Mouse (Mus musculus) MEL (cell line): ENCODE data around the gene Galnt2.

Experiments used
- CHD2 ChIP-seq: IDR thresholded peaks from 2 replicates; pipeline ENCODE4 v1.6.1; 2011; ENCODE audit warnings: low read length, improper control_type of control experiment
- CTCF ChIP-seq, 3 experiments: IDR thresholded peaks in 2 of 3; conservative IDR thresholded peaks in 1 of 3; 2 replicates each; pipeline ENCODE4 v1.5.1; 2011 to 2012; ENCODE audit warnings: low read length in 3 of 3, low read depth in 2 of 3, mild to moderate bottlenecking in 2 of 3, improper control_type of control experiment in 1 of 3, inconsistent platforms in 1 of 3, mixed read lengths in 1 of 3, moderate library complexity in 1 of 3; ENCODE audit not compliant: control insufficient read depth in 1 of 3, insufficient read depth in 1 of 3, poor library complexity in 1 of 3, severe bottlenecking in 1 of 3
- E2F4 ChIP-seq: IDR thresholded peaks from 2 replicates; pipeline ENCODE4 v1.6.1; 2011; ENCODE audit warnings: low read depth, low read length, improper control_type of control experiment, borderline replicate concordance
- EP300 ChIP-seq, 2 experiments: IDR thresholded peaks; 2 replicates each; pipeline ENCODE4 v1.6.1; 2011; ENCODE audit warnings: improper control_type of control experiment in 2 of 2, low read length in 2 of 2, low read depth in 1 of 2, mild to moderate bottlenecking in 1 of 2
- GATA1 ChIP-seq: IDR thresholded peaks from 2 replicates; pipeline ENCODE4 v1.6.1; 2011; ENCODE audit warnings: low read depth, low read length, improper control_type of control experiment
- MAZ ChIP-seq: IDR thresholded peaks from 2 replicates; pipeline ENCODE4 v1.6.1; 2012; ENCODE audit warnings: low read depth, mild to moderate bottlenecking, inconsistent platforms, low read length, improper control_type of control experiment
- MXI1 ChIP-seq: IDR thresholded peaks from 2 replicates; pipeline ENCODE4 v1.6.1; 2011; ENCODE audit warnings: mild to moderate bottlenecking, low read depth, low read length, improper control_type of control experiment
- POLR2A ChIP-seq, 2 experiments: IDR thresholded peaks; 2 replicates each; pipeline ENCODE4 v1.6.1; 2011 to 2012; ENCODE audit warnings: low read length in 2 of 2, mild to moderate bottlenecking in 2 of 2, control low read depth in 1 of 2, improper control_type of control experiment in 1 of 2, low read depth in 1 of 2, moderate library complexity in 1 of 2; ENCODE audit not compliant: control insufficient read depth in 1 of 2, insufficient read depth in 1 of 2, poor library complexity in 1 of 2
- USF1 ChIP-seq: IDR thresholded peaks from 2 replicates; pipeline ENCODE4 v1.6.1; 2014; ENCODE audit warnings: low read depth, mild to moderate bottlenecking, inconsistent platforms, low read length, improper control_type of control experiment, moderate library complexity
- ZC3H11A ChIP-seq: IDR thresholded peaks from 2 replicates; pipeline ENCODE4 v1.6.1; 2012; ENCODE audit warnings: low read depth, mild to moderate bottlenecking, inconsistent platforms, low read length, improper control_type of control experiment
- ZKSCAN1 ChIP-seq: IDR thresholded peaks from 2 replicates; pipeline ENCODE4 v1.6.1; 2012; ENCODE audit warnings: low read depth, mild to moderate bottlenecking, inconsistent platforms, low read length, improper control_type of control experiment, moderate library complexity

- TF ChIP-seq EP300 (IDR thresholded peaks at IDR 0.05; ENCODE audit: low read depth in 1 of 2, low read length in 2 of 2) (no peak), CHD2 (no peak), CTCF (IDR thresholded peaks at IDR 0.05 in 2 of 3, conservative IDR thresholded peaks at IDR 0.05 in 1 of 3; ENCODE audit: control insufficient read depth in 1 of 3, insufficient read depth in 1 of 3, low read depth in 2 of 3, low read length in 3 of 3, poor library complexity in 1 of 3, severe bottlenecking in 1 of 3) (no peak), MAZ (no peak), USF1 (no peak), GATA1 (no peak), POLR2A (IDR thresholded peaks at IDR 0.05; ENCODE audit: control insufficient read depth in 1 of 2, insufficient read depth in 1 of 2, low read depth in 1 of 2, low read length in 2 of 2, poor library complexity in 1 of 2) (no peak), E2F4 (no peak), MXI1 (no peak), ZC3H11A (no peak), ZKSCAN1 (no peak)
These were observed 48.4 kb downstream of the Galnt2 start for GRCm38 (mm10) chr8:124279690-124279985.
